Mouse (Mus musculus) frontal cortex, postnatal 14 days (tissue): ENCODE results near the gene Ppara.

Source experiments
- DNase-seq, 2 experiments: peaks; one replicate each; pipeline ENCODE4 v3.0.0; 2022; ENCODE audit warnings: low spot score in 2 of 2

The Ppara gene

GRCm38 (mm10) chr15:85705013-85705528 is 29.7 kb upstream of the Ppara start:
- no peak for DNase-seq

- DNase-seq: no peak
These were observed 29.0 kb upstream of the Ppara start for GRCm38 (mm10) chr15:85705566-85706332.

- DNase-seq: no peak
These were observed 28.3 kb upstream of the Ppara start for GRCm38 (mm10) chr15:85706527-85706926.

GRCm38 (mm10) chr15:85707017-85707416 is 27.8 kb upstream of the Ppara start:
- DNase-seq: peak in 1 of 2 experiments; percentile 14

GRCm38 (mm10) chr15:85707458-85708030 is 27.2 kb upstream of the Ppara start:
- no peak for DNase-seq

GRCm38 (mm10) chr15:85708217-85708616 is 26.6 kb upstream of the Ppara start:
- no peak for DNase-seq

- peak in 1 of 2 experiments; percentile 30 for DNase-seq
These were observed 25.9 kb upstream of the Ppara start for GRCm38 (mm10) chr15:85708843-85709242.

GRCm38 (mm10) chr15:85709268-85709973 is 25.4 kb upstream of the Ppara start:
- DNase-seq: peak; percentile 81 to 87

GRCm38 (mm10) chr15:85710179-85710578 is 24.6 kb upstream of the Ppara start:
- DNase-seq: peak; percentile 74 to 75

- DNase-seq: no peak
These were observed 23.9 kb upstream of the Ppara start for GRCm38 (mm10) chr15:85710641-85711580.

- DNase-seq: peak in 1 of 2 experiments; percentile 23
These were observed 22.1 kb upstream of the Ppara start for GRCm38 (mm10) chr15:85712565-85713168.

- no peak for DNase-seq
These were observed 21.4 kb upstream of the Ppara start for GRCm38 (mm10) chr15:85713417-85713816.

- DNase-seq: no peak
These were observed 19.7 kb upstream of the Ppara start for GRCm38 (mm10) chr15:85715059-85715458.

GRCm38 (mm10) chr15:85716045-85716444 is 18.7 kb upstream of the Ppara start:
- peak; percentile 67 to 86 for DNase-seq

- no peak for DNase-seq
These were observed 18.2 kb upstream of the Ppara start for GRCm38 (mm10) chr15:85716591-85716990.

GRCm38 (mm10) chr15:85717008-85717407 is 17.8 kb upstream of the Ppara start:
- DNase-seq: no peak

GRCm38 (mm10) chr15:85717800-85718199 is 17.0 kb upstream of the Ppara start:
- DNase-seq: no peak

GRCm38 (mm10) chr15:85719017-85719416 is 15.8 kb upstream of the Ppara start:
- DNase-seq: no peak

GRCm38 (mm10) chr15:85720366-85720841 is 14.4 kb upstream of the Ppara start:
- DNase-seq: no peak

- DNase-seq: no peak
These were observed 10.3 kb upstream of the Ppara start for GRCm38 (mm10) chr15:85724271-85725165.
